Mouse (Mus musculus) midbrain, embryonic 12.5 days (tissue): ENCODE results near the gene Atf5. TPM values are rescaled to one million over a fixed set of nuclear protein-coding genes. Genes with fewer than 3 reads are reported as not detected.

Source experiments
- ATAC-seq: fragments of 200-750 bp; cut with Nextera tagmentation; 2 replicates; pipeline ENCODE4 v1.8.0; 2017; ENCODE audit warnings: low read depth, moderate TSS enrichment, moderate library complexity; ENCODE audit not compliant: low FRiP score
- H3K27ac ChIP-seq: fragments of 300-500 bp; sonication (generic); replicated peaks from 2 replicates; pipeline ENCODE4 v1.5.1; 2016; ENCODE audit warnings: mild to moderate bottlenecking
- H3K27me3 ChIP-seq: fragments of 300-500 bp; sonication (generic); 2 replicates; pipeline ENCODE4 v1.6.1; 2016; ENCODE audit warnings: mild to moderate bottlenecking
- H3K36me3 ChIP-seq: fragments of 300-500 bp; sonication (generic); 2 replicates; pipeline ENCODE4 v1.6.1; 2016
- H3K4me1 ChIP-seq: fragments of 300-500 bp; sonication (generic); 2 replicates; pipeline ENCODE4 v1.6.1; 2016
- H3K4me2 ChIP-seq: fragments of 300-500 bp; sonication (generic); replicated peaks from 2 replicates; pipeline ENCODE4 v1.6.1; 2016; ENCODE audit warnings: mild to moderate bottlenecking, moderate library complexity
- H3K4me3 ChIP-seq: fragments of 300-500 bp; sonication (generic); 2 replicates; pipeline ENCODE4 v1.5.1; 2016; ENCODE audit warnings: mild to moderate bottlenecking
- H3K9ac ChIP-seq: fragments of 300-500 bp; sonication (generic); replicated peaks from 2 replicates; pipeline ENCODE4 v1.6.1; 2016; ENCODE audit warnings: mild to moderate bottlenecking, moderate library complexity
- H3K9me3 ChIP-seq: fragments of 300-500 bp; sonication (generic); 2 replicates; pipeline ENCODE4 v1.6.1; 2016; ENCODE audit warnings: mild to moderate bottlenecking
- WGBS: fragments of 180-500 bp; shearing (Covaris S2); methylation state at CpG from one replicate; pipeline ENCODE4 v1.1.7; 2016; 5-methylcytosine and 5-hydroxymethylcytosine counted together
- polyA plus RNA-seq: library from polyadenylated mRNA; unstranded; fragments of >200 nt; fragmentation: Nextera tagmentation; extraction: Ambion mirVana; gene quantifications from 2 replicates; pipeline ENCODE4 v1.2.1, GENCODE M21; 2016

Gene Atf5
- polyA plus RNA-seq, 1 experiment from 2014 or later: 5.6 TPM

GRCm38 (mm10) chr7:44856265-44856916 lies 39.9 kb upstream of the Atf5 start:
- no peak for ATAC-seq
- peak overlapping the region; percentile 89; the same call in 1 of the 2 replicates for H3K9ac ChIP-seq
- H3K4me2 ChIP-seq: peak overlapping the region; percentile 68
- H3K36me3 ChIP-seq: peaks cover 21% of the 10 kb centered on the region
- 69% methylated on average over 9 of the region's 9 CpGs for WGBS
- no peaks in the 10 kb centered on the region for H3K9me3 ChIP-seq
- peak overlapping the region; percentile 92 for H3K27ac ChIP-seq
- H3K4me3 ChIP-seq: peak overlapping the region; percentile 71
- peaks cover 57% of the 10 kb centered on the region for H3K4me1 ChIP-seq
- no peaks in the 10 kb centered on the region for H3K27me3 ChIP-seq

- peaks cover 18% of the 10 kb centered on the region for H3K36me3 ChIP-seq
- ATAC-seq: no peak
- peaks cover 60% of the 10 kb centered on the region for H3K4me1 ChIP-seq
- peak overlapping the region; percentile 46 for H3K4me3 ChIP-seq
- WGBS: 42% methylated on average over 10 of the region's 10 CpGs
- no peaks in the 10 kb centered on the region for H3K9me3 ChIP-seq
- peak overlapping the region; percentile 90 for H3K27ac ChIP-seq
- H3K27me3 ChIP-seq: no peaks in the 10 kb centered on the region
- peak overlapping the region; percentile 77 for H3K4me2 ChIP-seq
- peak overlapping the region; percentile 69 for H3K9ac ChIP-seq
Observed at GRCm38 (mm10) chr7:44855036-44855435, 38.6 kb upstream of the Atf5 start.

- peak overlapping the region; percentile 69 for H3K9ac ChIP-seq
- H3K36me3 ChIP-seq: peaks cover 14% of the 10 kb centered on the region
- no peaks in the 10 kb centered on the region for H3K27me3 ChIP-seq
- ATAC-seq: no peak
- H3K4me2 ChIP-seq: peak overlapping the region; percentile 77
- H3K27ac ChIP-seq: peak overlapping the region; percentile 90
- peaks cover 60% of the 10 kb centered on the region for H3K4me1 ChIP-seq
- H3K4me3 ChIP-seq: peak overlapping the region; percentile 46
- under 1% methylated on average over 45 of the region's 45 CpGs for WGBS
- no peaks in the 10 kb centered on the region for H3K9me3 ChIP-seq
Observed at GRCm38 (mm10) chr7:44854356-44855031, 38.0 kb upstream of the Atf5 start.

GRCm38 (mm10) chr7:44853596-44854355 lies 37.3 kb upstream of the Atf5 start:
- 34% methylated on average over 26 of the region's 26 CpGs for WGBS
- H3K4me1 ChIP-seq: peaks cover 60% of the 10 kb centered on the region
- peaks cover 13% of the 10 kb centered on the region for H3K36me3 ChIP-seq
- peak overlapping the region; percentile 77 for H3K4me2 ChIP-seq
- no peaks in the 10 kb centered on the region for H3K9me3 ChIP-seq
- ATAC-seq: no peak
- peak overlapping the region; percentile 90 for H3K27ac ChIP-seq
- H3K27me3 ChIP-seq: no peaks in the 10 kb centered on the region
- peak overlapping the region; percentile 69 for H3K9ac ChIP-seq
- peak overlapping the region; percentile 46 for H3K4me3 ChIP-seq

- Histone ChIP-seq H3K4me1 (peaks cover 56% of the 10 kb centered on the region), H3K27me3 (no peaks in the 10 kb centered on the region), H3K4me2 (no peak overlapping the region; the same call in 1 of the 2 replicates), H3K27ac (no peak overlapping the region), H3K36me3 (peaks cover 13% of the 10 kb centered on the region), H3K9ac (peak overlapping the region; percentile 20; the same call in 1 of the 2 replicates), H3K4me3 (no peak overlapping the region), H3K9me3 (no peaks in the 10 kb centered on the region)
- 91% methylated on average over 2 of the region's 2 CpGs for WGBS
- ATAC-seq: no peak
Observed at GRCm38 (mm10) chr7:44853065-44853464, 36.6 kb upstream of the Atf5 start.

- H3K9me3 ChIP-seq: no peaks in the 10 kb centered on the region
- H3K4me1 ChIP-seq: peaks cover 57% of the 10 kb centered on the region
- H3K4me2 ChIP-seq: no peak overlapping the region
- no peak overlapping the region for H3K27ac ChIP-seq
- peaks cover 13% of the 10 kb centered on the region for H3K36me3 ChIP-seq
- H3K9ac ChIP-seq: no peak overlapping the region; the same call in 1 of the 2 replicates
- no peaks in the 10 kb centered on the region for H3K27me3 ChIP-seq
- 0 out of 2 replicates have a peak overlapping the region, but pooled peaks have one; percentile 12 for H3K4me3 ChIP-seq
- no peak for ATAC-seq
- 89% methylated on average over 35 of the region's 36 CpGs for WGBS
Observed at GRCm38 (mm10) chr7:44852259-44853027, 36.0 kb upstream of the Atf5 start.

- Histone ChIP-seq H3K4me3 (no peak overlapping the region), H3K4me2 (0 out of 2 replicates have a peak overlapping the region, but pooled peaks have one; percentile 89), H3K27ac (no peak overlapping the region), H3K4me1 (peaks cover 59% of the 10 kb centered on the region), H3K9ac (no peak overlapping the region), H3K36me3 (peaks cover 14% of the 10 kb centered on the region), H3K9me3 (no peaks in the 10 kb centered on the region), H3K27me3 (no peaks in the 10 kb centered on the region)
- 94% methylated on average over 12 of the region's 12 CpGs for WGBS
- ATAC-seq: no peak
Observed at GRCm38 (mm10) chr7:44851625-44852234, 35.3 kb upstream of the Atf5 start.

GRCm38 (mm10) chr7:44850789-44851624 lies 34.5 kb upstream of the Atf5 start:
- Histone ChIP-seq H3K9ac (peak overlapping the region; percentile 67), H3K27ac (peak overlapping the region; percentile 93; the same call in 1 of the 2 replicates), H3K9me3 (no peaks in the 10 kb centered on the region), H3K36me3 (peaks cover 22% of the 10 kb centered on the region), H3K4me3 (peak overlapping the region; percentile 78), H3K27me3 (no peaks in the 10 kb centered on the region), H3K4me2 (peak overlapping the region; percentile 89), H3K4me1 (peaks cover 54% of the 10 kb centered on the region)
- 81% methylated on average over 8 of the region's 8 CpGs for WGBS
- no peak for ATAC-seq

- peaks cover 51% of the 10 kb centered on the region for H3K4me1 ChIP-seq
- peak; percentile 63 for ATAC-seq
Observed at GRCm38 (mm10) chr7:44850146-44850545, 33.7 kb upstream of the Atf5 start.

GRCm38 (mm10) chr7:44849416-44850111 lies 33.1 kb upstream of the Atf5 start:
- no peaks in the 10 kb centered on the region for H3K27me3 ChIP-seq
- peak overlapping the region; percentile 67 for H3K9ac ChIP-seq
- peaks cover 46% of the 10 kb centered on the region for H3K4me1 ChIP-seq
- peak overlapping the region; percentile 89 for H3K4me2 ChIP-seq
- H3K27ac ChIP-seq: peak overlapping the region; percentile 93
- peak; percentile 74 for ATAC-seq
- H3K9me3 ChIP-seq: no peaks in the 10 kb centered on the region
- H3K4me3 ChIP-seq: peak overlapping the region; percentile 78
- under 1% methylated on average over 39 of the region's 41 CpGs for WGBS
- peaks cover 36% of the 10 kb centered on the region for H3K36me3 ChIP-seq

More at GRCm38 (mm10) chr7:44850146-44850545, 33.7 kb upstream of the Atf5 start:
- Histone ChIP-seq H3K27ac (peak overlapping the region; percentile 93), H3K9me3 (no peaks in the 10 kb centered on the region), H3K4me2 (peak overlapping the region; percentile 89), H3K4me3 (peak overlapping the region; percentile 78), H3K27me3 (no peaks in the 10 kb centered on the region), H3K36me3 (peaks cover 30% of the 10 kb centered on the region), H3K9ac (peak overlapping the region; percentile 67)
- 0% methylated on average over 33 of the region's 33 CpGs for WGBS
